Mouse (Mus musculus): Measurements from ENCODE around the gene Scrn1. TPM values are rescaled to one million over a fixed set of nuclear protein-coding genes. Genes with fewer than 3 reads are reported as not detected.

Gene Scrn1
- total RNA-seq, 1 experiment from 2014 or later = not detected

DNA sequence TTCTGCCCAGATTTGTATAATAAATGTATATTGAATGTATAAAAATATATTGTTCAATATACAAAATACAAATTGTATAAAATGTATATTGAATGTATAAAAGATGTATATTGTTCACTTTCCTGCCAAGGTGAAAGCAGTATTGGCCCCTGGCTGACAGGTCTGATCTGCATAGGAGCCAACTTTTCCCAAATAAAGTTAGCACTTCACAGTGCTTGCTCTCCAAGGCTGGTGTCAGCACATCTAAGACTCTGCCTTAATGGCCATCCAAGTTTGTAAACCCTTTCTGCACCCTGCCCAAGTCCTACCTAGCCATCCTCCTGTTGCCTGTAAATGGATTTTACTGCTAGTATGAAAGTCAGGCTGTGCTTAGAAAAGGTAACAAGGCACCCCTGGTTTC, 72.2 kb downstream of the Scrn1 start:
- no peak for ATAC-seq (replicated peaks; ENCODE audit: insufficient number of reproducible peaks, low FRiP score, low TSS enrichment, poor library complexity, severe bottlenecking)

DNA sequence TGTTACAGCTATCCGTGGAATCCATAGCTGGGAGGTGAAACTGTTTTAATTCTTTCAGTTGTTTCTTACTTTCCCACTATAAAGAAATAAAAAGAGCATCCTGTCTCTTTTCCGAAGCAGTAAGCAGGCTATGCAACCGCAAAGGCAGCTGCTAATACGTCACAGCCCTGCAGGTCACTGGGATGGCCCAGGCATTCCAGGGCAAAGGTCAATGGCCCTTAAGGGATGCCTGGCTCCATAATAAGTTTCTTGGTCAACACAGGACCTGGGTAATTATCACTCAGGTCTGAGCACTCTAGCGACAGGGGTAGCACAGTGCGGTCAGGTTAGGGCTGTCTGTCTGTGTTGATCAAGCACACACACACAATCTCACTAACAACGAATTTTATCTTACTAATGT, 75.2 kb downstream of the Scrn1 start:
- ATAC-seq (replicated peaks; ENCODE audit: insufficient number of reproducible peaks, low FRiP score, low TSS enrichment, poor library complexity, severe bottlenecking) = no peak

DNA sequence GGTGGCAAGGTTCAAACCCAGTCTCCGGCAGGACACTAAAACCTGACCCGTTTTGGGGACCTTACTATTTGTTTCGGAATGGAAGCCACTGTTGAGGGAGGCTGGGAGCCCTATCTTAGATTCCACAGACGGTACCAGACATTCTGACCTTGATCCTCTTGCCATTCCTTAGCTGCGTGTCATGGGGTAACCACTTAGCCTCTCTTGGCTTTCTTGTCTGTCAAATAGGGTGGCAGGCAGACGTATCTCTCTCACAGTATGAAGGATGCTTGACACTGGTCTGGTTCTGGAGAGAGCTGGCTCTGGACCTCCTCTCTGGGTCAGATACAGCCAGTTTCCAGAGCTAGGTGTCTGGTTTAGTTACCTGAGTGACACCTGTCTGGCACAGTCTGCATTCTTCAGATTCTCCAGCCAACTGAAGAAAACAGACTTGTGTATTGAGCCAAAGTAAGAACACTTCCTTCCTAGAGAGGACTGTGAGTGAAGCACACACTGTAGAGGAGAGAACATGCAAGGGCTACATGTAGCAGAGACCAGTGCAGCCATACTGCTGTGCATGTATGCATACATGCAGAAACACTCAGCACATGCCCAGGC, 80.2 kb downstream of the Scrn1 start:
- no peak for ATAC-seq (replicated peaks; ENCODE audit: insufficient number of reproducible peaks, low FRiP score, low TSS enrichment, poor library complexity, severe bottlenecking)

DNA sequence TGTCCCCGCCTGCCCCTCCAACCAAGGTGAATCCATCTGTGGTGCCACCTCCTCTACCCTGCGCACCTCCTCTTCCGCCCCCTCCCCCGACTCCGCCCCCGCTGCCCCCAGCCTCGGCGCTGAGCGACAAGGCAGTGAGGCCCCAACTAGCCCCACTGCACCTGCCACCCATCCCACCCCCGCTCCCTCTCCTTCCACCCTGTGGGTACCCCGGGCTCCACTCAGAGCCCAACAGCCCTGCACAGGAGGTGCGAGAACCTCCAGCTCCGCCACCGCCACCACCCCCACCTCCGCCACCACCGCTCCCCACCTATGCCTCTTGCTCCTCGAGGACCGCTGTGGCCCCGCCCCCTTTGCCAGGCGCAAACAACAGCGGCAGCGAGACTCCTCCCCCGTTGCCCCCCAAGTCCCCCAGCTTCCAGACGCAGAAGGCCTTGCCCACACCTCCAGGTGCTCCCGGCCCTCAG, 80.8 kb downstream of the Scrn1 start:
- no peak for ATAC-seq (replicated peaks; ENCODE audit: insufficient number of reproducible peaks, low FRiP score, low TSS enrichment, poor library complexity, severe bottlenecking)

DNA sequence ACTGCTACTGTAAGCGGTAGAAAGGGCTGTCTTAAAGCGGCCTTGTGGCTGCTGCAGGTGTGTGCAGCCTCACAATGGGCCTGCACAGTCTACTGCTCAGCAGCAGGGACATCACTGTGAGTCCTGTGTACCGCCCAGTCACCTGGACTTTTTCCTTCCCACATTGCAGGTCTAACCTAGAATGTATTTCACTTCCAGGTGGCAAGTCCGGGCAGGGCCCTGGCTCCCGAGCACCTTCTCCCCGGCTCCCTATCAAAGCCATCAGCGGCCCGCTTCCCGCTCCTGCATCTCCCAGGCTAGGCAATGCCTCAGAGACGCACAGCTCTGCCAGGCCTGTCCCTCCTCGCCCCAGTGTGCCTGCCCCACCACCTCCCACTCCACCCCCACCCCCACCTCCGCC, 81.3 kb downstream of the Scrn1 start:
- ATAC-seq (replicated peaks; ENCODE audit: insufficient number of reproducible peaks, low FRiP score, low TSS enrichment, poor library complexity, severe bottlenecking) = no peak

DNA sequence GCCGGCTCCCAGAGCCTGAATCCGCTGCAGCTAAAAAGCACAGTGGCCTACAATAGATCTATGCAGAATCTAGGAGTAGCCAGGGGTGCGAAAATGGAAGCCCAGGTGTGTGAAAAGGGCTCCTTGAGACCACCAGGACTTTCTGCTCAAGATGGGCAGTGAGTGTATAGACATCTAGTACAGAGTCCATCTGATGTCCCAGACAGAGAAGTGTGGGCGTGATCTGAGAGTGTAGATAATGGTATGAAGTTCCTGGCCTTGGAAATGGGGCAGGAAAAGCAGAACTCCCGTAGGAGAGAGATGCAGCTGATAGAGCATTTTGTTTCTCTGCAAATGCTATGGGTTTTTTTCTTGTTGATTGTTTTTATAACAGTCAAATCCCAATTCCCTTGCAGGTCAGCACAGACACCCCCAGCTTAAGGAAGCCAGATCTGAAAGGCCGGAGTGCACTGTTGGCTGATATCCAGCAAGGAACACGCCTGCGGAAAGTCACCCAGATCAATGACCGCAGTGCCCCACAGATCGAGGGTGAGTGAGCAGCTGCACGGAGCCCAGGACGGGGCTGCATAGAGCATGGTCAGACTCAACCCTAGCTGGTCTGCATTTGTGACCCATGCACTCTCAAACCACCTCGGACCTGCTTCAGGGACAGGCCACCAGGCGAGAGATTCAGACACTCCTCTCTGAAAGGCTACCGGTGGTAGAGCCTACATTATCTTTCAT, 84.7 kb downstream of the Scrn1 start:
- no peak for ATAC-seq (replicated peaks; ENCODE audit: insufficient number of reproducible peaks, low FRiP score, low TSS enrichment, poor library complexity, severe bottlenecking)

DNA sequence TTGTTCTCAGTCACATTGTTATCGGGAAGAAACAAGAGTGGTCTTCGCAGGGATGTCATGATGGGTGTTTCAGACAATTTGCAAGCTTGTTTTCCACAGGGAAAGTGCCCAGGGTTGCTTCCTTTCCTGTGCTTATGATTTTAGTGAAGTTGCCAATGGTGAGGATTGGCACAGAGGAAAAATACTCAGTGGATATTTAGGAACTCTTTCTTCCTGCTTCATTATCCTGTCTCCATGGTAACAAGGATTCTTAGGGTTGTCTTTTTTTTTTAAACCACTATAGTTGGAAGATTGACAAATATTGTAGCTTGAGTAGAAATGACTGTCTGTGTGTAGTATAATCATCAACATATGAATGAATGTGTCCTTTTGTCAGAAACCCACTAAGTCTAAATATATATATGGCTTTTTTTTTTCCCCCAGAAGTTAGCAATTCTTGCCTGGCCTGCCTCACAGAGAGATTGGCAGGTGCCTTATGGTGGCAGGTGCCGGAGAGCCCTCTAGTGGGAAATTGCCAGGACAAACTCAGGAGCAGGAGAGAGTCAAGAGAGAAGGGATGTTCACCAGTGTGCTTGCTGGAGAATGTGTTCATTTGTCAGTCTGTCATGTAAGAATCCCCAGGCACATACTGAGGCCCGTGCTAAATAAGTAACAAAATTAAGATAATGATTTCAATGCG, 87.5 kb downstream of the Scrn1 start:
- no peak for ATAC-seq (replicated peaks; ENCODE audit: insufficient number of reproducible peaks, low FRiP score, low TSS enrichment, poor library complexity, severe bottlenecking)

DNA sequence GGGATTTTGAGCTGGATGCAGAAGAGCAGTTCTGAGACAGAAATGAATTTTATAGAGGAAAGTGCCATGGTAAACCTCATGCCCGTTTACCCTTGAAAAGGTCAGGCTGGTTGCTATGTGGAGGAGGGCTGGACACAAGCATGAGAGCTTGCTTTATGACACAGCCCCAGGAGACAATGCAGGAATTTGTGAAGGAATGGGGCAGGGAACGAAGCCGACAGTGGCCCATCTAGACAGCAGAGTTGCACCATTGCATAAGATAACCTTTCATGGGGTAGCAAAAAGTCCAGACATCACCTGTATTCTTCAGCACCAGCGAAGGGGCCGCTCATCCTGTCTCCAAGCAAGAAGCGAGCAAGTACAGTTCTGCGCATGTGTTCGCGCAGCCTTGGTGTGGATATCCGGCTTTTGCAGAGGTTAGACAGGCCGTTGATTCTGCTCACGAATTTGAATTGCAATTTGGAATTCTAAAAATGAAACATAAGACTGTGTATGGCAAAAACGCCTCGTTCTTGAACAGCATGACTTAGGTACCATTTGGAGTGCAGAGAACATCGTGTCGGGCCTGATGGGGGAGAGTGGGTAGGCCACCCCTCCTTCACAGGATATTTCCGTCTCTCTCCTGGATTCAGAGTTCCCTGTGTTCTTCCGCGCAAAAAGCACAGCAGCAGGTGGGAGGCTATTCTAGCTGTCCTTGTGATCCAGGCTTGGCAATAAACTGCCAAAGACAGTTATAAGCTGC, 90.2 kb downstream of the Scrn1 start:
- no peak for ATAC-seq (replicated peaks; ENCODE audit: insufficient number of reproducible peaks, low FRiP score, low TSS enrichment, poor library complexity, severe bottlenecking)

DNA sequence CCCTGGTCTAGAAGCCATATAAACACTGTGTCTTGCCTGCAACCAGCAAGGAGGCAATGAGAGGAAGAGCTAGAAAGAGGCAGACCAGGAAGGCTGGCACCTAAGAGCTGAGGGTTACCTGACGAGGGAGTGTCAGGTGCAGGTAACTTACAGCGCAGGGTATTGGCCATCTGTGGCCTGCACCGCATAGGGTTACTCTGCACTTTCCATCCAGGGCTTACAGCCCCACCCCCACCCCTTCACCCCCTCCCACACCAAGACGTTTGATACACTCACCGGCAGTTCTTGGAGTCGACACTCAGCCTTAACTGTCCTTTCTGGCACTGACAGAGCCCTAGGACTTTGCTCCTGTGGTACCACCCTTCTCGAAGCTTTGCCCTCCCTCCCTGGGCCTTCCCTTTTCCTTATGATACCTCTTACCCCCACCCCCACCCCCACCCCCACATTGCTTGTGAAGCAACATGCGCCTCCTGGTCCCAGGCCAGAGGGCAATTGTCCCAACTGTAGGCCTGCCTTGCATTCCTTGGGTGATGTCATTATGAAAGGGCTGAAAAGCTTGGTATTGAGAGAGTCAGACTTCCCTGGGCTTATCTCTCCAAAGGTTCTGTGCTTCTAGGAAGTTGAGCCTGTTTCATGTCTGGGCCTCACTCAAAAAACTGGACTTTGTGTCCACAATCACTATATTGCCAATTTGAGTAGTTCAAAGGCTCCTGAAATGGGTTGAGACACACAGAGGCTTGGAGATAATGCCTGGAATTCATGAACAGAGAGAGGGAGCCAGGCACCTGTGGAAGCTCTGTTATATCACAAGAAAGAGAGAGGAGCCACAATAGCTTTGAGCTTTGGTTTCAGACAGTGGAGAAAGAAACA, 93.2 kb downstream of the Scrn1 start:
- no peak for ATAC-seq (replicated peaks; ENCODE audit: insufficient number of reproducible peaks, low FRiP score, low TSS enrichment, poor library complexity, severe bottlenecking)

DNA sequence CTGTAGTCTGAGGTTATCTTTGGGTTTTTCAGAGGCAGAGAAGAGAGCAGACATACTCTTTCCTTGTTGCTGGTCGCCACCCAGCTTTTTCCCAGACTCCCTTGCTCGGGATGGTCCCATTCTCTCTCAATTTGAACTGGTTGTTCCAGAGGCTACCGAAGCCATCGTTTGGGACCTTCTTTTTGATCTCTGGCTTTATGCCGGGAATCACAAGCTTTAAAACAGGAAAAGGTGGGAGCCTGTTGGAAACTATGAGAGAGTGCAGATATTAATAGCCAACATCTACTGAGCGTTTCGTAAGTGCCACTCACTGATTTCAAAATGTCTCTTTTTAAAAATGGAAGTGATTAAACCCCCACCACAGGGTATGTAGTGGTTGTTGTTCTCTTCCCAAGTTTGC, 94.4 kb downstream of the Scrn1 start:
- ATAC-seq (replicated peaks; ENCODE audit: insufficient number of reproducible peaks, low FRiP score, low TSS enrichment, poor library complexity, severe bottlenecking) = no peak

DNA sequence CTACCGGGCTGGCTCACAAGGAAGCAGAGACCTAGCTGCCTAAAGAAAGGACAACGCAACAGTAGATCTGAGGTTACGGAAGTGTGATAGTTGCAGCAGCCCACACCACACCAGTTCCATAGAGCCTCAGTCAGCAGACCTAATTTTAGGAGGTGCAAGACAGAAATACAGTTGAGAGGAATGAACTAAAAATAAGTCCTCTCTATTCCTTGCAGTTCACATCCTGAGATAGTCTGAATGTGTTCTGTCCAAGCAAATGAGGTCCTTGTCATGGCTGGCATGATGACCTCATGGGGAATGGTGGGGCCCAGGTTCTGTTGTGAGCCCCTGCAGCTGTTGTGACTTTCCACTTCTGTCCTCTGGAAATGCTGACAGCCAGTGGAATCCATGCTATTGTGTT, 98.9 kb downstream of the Scrn1 start:
- ATAC-seq (replicated peaks; ENCODE audit: insufficient number of reproducible peaks, low FRiP score, low TSS enrichment, poor library complexity, severe bottlenecking) = no peak

DNA sequence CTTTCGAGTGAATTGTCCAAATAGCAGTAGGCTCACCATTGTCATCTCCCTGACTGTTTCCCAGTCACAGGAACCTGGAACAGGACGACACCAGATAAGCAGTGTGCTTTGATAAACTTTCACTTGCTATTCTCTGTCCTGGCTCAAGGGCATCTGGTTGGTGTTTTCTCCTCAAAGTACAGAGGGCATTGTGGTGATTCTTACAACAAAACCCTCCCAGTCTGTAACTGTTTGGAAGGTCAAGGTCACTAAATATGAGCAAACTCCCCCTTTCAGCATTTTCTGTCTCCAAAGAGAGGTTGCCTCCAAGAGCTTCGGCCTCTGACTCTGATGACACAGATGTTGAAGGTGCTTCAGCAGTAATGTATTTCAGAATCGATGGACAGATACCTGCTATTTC, 101.4 kb downstream of the Scrn1 start:
- no peak for ATAC-seq (replicated peaks; ENCODE audit: insufficient number of reproducible peaks, low FRiP score, low TSS enrichment, poor library complexity, severe bottlenecking)

DNA sequence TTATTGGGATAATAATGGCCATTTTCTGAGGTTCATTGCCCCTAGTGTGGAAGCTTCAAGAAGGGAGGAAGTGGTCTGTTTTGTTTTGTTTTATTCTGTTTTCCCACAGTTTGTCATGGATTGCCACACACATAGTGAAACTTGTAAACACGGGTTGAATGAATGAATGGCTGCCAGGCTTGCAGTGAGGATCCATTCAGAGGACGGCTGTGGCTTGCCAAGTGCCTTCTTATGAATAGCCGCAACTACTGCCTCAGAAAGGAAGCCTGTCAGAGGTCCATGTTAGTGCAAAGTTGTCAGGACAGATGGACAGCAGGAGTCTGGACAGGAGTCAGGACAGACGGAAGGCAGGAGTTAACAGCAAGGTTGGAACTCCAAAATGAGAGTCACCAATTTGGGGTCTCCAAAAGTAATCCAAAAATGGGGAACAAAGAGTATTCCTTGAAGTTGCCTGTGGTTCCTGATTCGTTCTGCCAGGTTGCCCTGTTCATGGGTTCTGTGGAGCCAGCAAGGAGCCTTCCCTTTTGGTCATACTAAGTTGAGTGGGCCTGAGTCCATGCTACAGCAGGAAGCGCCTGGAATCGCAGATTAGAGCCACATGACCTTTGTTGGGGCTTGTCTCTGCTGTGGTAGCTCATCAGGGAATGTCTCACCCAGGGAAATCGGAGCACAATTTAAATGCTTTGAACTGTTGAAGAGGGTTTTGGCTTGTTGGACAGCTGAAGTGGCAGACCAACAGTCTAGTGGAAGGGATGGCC, 102.4 kb downstream of the Scrn1 start:
- ATAC-seq (replicated peaks; ENCODE audit: insufficient number of reproducible peaks, low FRiP score, low TSS enrichment, poor library complexity, severe bottlenecking) = no peak

DNA sequence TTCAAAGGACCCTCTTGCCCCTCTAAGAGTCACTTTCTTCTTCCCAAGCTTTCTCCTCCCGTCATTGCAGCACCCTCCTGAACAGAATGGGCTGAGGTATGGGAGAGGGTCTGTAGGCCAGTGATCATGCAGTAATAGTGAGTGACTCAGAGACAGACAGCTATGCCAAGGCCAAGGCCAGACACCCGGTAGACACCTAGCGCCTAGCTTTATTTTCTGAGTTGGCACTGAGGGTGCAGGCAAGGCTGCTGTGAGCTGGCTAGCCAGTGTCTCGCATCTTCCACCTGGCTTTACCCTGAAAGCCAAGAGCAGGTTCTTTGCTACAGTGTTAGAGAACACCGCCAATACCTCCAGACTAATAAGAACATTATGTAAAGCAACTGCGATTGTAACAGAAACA, 103.5 kb downstream of the Scrn1 start:
- no peak for ATAC-seq (replicated peaks; ENCODE audit: insufficient number of reproducible peaks, low FRiP score, low TSS enrichment, poor library complexity, severe bottlenecking)

DNA sequence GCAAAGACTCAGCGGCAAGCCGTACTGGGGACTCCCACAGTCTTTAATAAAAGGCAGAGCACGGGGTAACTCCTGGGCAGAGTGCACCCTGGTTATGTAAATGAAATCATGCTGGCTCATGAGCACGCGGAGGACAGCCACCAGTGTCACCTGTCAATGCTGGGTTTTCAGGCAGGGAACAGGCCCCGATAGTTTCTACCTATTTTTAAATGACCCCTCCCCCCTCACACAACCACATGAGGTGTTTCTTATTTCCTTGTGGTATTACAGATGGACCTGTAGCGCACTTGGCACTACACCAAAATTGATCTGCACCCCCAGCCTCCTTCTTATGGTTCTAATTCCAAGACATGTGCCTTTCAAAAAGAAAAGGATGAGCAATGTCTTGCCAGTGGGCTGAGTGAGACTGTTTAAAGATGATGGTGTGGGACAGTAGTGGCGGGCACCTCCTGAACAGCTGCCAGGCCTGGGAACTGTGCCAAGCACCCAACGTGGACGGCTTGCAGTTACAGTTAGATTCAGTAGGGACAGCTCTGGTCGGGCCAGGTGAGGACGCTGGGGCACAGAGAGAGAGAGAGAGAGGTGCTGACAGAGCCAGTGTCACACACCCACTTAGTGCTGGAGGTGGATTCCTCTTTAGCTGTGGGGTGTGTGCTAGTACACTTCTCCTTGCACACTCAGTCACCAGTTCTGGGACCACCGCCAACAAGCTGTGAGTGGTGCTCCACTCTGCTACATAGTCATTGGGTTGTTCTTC, 105.2 kb downstream of the Scrn1 start:
- ATAC-seq (replicated peaks; ENCODE audit: insufficient number of reproducible peaks, low FRiP score, low TSS enrichment, poor library complexity, severe bottlenecking) = no peak

DNA sequence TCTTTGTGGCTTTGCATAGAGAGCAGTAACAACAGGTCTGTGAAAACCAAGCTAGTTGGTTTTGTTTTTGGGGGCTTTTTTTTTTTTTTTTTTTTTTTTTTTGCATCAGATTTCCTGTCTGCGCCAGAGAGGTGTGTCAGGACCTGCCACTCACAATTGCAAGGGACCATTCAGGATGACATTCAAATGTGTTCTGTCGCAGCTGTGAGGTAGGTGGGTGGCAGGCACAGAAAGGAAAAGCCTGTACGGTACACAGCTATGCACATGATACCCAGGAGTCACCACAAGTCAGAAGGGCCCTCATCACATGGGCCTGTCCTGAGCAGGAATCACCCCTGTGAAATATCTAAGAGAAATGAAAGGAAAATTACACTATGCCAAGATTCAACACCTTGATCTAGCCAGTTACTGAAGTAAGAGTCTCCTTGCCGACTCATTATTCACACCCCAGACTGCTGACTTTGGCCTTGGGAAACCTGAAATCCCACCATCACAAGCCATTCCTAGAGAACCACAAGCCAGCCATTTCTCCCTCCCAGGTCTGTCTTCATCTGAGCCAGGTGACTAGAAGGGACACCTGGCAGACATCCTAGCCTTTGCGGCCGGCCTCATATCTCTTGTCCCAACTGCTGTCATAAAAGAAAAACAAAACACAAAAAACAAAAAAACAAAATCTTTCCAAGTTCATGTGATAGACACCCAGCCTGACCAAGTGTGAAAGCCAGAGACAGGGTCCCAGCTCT, 105.9 kb downstream of the Scrn1 start:
- no peak for ATAC-seq (replicated peaks; ENCODE audit: insufficient number of reproducible peaks, low FRiP score, low TSS enrichment, poor library complexity, severe bottlenecking)

DNA sequence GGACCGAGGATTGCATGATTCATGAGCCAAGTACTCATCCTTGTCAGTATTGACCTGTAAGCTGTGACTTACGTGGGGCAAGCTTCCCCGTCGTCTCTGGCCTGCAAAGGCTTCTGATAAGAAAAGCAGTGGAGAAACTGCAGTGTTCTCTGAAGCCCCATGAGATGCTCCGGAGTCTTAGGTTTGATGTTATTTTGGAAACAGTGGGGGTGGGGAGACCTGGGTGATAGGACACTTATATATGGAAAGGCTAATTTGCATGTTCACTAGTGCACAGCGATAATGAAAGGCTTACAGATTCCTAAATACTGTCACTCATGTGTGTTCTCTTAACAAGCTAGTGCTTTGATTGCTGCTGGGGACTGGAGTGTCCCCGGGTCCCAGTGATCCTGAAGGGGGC, 106.6 kb downstream of the Scrn1 start:
- no peak for ATAC-seq (replicated peaks; ENCODE audit: insufficient number of reproducible peaks, low FRiP score, low TSS enrichment, poor library complexity, severe bottlenecking)

All from monocyte, adult 5-6 weeks (primary cell).